Mouse (Mus musculus) liver, embryonic 15.5 days (tissue): ENCODE data around the gene Slc4a4. TPM values are rescaled to one million over a fixed set of nuclear protein-coding genes. Genes with fewer than 3 reads are reported as not detected.

Source experiments
- ATAC-seq: fragments of 200-750 bp; cut with Nextera tagmentation; 2 replicates; pipeline ENCODE4 v1.8.0; 2017; ENCODE audit warnings: moderate number of reproducible peaks, mild to moderate bottlenecking, moderate library complexity; ENCODE audit not compliant: insufficient read depth
- H3K27ac ChIP-seq: fragments of 300-500 bp; sonication (generic); replicated peaks from 2 replicates; pipeline ENCODE4 v1.5.1; 2015; ENCODE audit warnings: mild to moderate bottlenecking, inconsistent platforms
- H3K27me3 ChIP-seq: fragments of 300-500 bp; sonication (generic); 2 replicates; pipeline ENCODE4 v1.6.1; 2015; ENCODE audit warnings: mild to moderate bottlenecking, inconsistent platforms
- H3K36me3 ChIP-seq: fragments of 300-500 bp; sonication (generic); replicated peaks from 2 replicates; pipeline ENCODE4 v1.6.1; 2015; ENCODE audit warnings: moderate library complexity, mild to moderate bottlenecking, inconsistent platforms
- H3K4me1 ChIP-seq: fragments of 300-500 bp; sonication (generic); replicated peaks from 2 replicates; pipeline ENCODE4 v1.6.1; 2015; ENCODE audit warnings: inconsistent platforms
- H3K4me2 ChIP-seq: fragments of 300-500 bp; sonication (generic); 2 replicates; pipeline ENCODE4 v1.6.1; 2015; ENCODE audit warnings: moderate library complexity, mild to moderate bottlenecking, inconsistent platforms
- H3K4me3 ChIP-seq: fragments of 300-500 bp; sonication (generic); replicated peaks from 2 replicates; pipeline ENCODE4 v1.5.1; 2015; ENCODE audit warnings: mild to moderate bottlenecking, inconsistent platforms
- H3K9ac ChIP-seq: fragments of 300-500 bp; sonication (generic); 2 replicates; pipeline ENCODE4 v1.6.1; 2015; ENCODE audit warnings: moderate library complexity, mild to moderate bottlenecking, inconsistent platforms
- H3K9me3 ChIP-seq: fragments of 300-500 bp; sonication (generic); replicated peaks from 2 replicates; pipeline ENCODE4 v1.6.1; 2016; ENCODE audit warnings: inconsistent platforms
- WGBS: fragments of 180-500 bp; shearing (Covaris S2); methylation state at CpG from one replicate; pipeline ENCODE4 v1.1.7; 2015; ENCODE audit warnings: mixed read lengths; ENCODE audit not compliant: insufficient replicate concordance; 5-methylcytosine and 5-hydroxymethylcytosine counted together
- polyA plus RNA-seq: library from polyadenylated mRNA; unstranded; fragments of >200 nt; fragmentation: Nextera tagmentation; extraction: Ambion mirVana; gene quantifications from 2 replicates; pipeline ENCODE4 v1.2.1, GENCODE M21; 2015

Gene Slc4a4
- polyA plus RNA-seq, 1 experiment from 2014 or later, result 0.62 TPM

DNA sequence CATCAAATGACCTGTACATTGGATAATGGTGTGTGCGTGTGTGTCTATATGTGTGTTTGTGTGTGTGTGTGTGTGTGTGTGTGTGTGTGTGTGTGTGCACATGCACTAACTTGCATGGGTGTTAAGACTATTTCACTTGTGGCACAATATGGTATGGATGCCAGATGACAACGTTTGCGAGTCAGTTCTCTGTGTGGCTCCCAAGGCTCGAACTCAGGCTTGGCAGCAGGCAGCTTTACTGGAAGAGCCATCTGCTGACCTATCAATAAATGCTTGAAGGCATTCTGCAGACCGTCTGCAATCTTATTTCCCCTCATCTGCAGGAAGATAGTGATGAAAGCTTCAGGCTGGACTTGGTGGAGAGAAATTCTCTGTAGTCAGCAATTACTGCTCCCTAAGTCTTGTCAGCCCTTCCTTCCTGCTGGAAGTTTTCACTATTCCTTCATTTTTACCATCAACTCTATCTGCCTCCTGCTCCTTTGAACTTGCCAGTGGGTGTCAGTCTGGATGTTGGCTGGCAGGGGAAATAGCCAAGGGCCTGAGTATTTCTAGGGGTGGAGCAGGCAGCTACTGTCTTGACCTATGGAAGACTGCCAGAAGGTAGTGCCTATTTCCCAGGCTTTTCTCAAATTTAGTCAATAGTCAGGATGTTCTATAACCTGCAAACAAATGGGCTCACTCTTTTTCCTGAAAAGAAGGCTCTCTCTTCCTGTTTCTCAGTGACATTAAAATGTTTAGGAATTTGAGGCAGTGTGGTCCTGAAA, 73.9 kb downstream of the Slc4a4 start:
- Histone ChIP-seq H3K9ac (no peak overlapping the region), H3K27ac (no peak overlapping the region)
- WGBS, result 62% methylated on average over 5 of the region's 5 CpGs

DNA sequence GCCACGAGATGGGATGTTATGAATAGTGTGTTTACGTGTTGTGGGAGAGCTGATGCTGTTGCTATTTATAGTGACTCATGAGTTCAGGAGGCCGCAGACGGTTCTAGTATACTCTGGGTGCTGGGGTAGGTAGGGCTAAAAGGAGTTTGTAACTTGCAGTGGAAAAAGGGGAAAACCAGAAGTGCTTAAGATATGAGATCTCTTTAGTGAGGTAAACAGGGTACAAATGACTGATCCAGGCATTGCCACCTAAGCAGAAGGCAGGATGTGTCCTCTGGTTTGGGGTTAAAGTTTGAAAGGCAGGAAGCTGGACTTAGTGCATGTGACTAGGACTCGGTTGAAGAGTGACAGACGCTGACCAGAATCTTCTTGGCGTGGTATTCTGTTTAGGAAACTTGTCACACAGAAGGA, 74.7 kb downstream of the Slc4a4 start:
- Histone ChIP-seq H3K36me3 (no peaks in the 10 kb centered on the region), H3K4me3 (no peak overlapping the region), H3K27ac (no peak overlapping the region), H3K9me3 (no peaks in the 10 kb centered on the region), H3K9ac (no peak overlapping the region), H3K4me2 (no peak overlapping the region), H3K27me3 (no peaks in the 10 kb centered on the region), H3K4me1 (peaks cover 8% of the 10 kb centered on the region; the same call in 1 of the 2 replicates)
- 26% methylated on average over 7 of the region's 7 CpGs for WGBS
- no peak for ATAC-seq

More for the DNA sequence above, 73.9 kb downstream of the Slc4a4 start:
- ATAC-seq, result no peak
- H3K27me3 ChIP-seq, result no peaks in the 10 kb centered on the region
- no peak overlapping the region for H3K4me2 ChIP-seq
- no peaks in the 10 kb centered on the region for H3K9me3 ChIP-seq
- no peak overlapping the region for H3K4me3 ChIP-seq
- no peaks in the 10 kb centered on the region for H3K36me3 ChIP-seq
- peaks cover 8% of the 10 kb centered on the region; the same call in 1 of the 2 replicates for H3K4me1 ChIP-seq

DNA sequence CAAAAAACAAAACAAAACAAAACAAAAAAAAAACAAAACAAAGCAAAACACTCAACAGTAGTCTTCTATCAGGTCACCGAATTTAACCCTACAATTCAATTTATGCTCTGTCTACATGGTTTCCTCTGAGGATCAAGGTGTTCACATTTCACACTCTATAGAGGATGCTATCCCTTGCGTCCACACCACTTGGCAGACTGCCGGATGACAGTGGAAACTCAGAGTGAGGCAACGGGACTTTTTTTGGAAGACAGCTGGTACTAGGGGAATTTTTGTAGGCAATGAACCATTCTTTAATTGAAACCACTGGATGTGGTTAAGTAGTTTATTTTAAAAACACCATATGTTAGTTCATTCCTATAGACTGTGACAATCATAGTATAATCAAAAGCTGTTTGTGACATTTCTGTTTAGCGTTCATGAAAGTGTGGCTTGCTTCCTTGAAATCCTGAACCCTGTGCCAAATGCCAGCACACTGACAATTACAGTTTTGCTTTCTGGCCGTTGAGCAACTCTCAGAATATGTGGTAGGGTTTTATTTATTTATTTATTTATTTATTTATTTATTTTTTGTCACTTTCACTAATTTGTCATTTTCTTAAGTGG, 78.2 kb downstream of the Slc4a4 start:
- Histone ChIP-seq H3K4me3 (no peak overlapping the region), H3K9ac (no peak overlapping the region), H3K4me2 (no peak overlapping the region), H3K9me3 (no peaks in the 10 kb centered on the region), H3K36me3 (no peaks in the 10 kb centered on the region), H3K27me3 (no peaks in the 10 kb centered on the region), H3K4me1 (peaks cover 8% of the 10 kb centered on the region; the same call in 1 of the 2 replicates), H3K27ac (no peak overlapping the region)
- ATAC-seq, result no peak
- 71% methylated on average over 6 of the region's 6 CpGs for WGBS

GRCm38 (mm10) chr5:88966507-88966906, 79.9 kb downstream of the Slc4a4 start:
- 0 out of 2 replicates have a peak, but pooled peaks cover 3% of the 10 kb centered on the region for H3K4me1 ChIP-seq
- ATAC-seq, result no peak
- no peak overlapping the region for H3K27ac ChIP-seq
- no peak overlapping the region for H3K4me3 ChIP-seq
- 66% methylated on average over 4 of the region's 4 CpGs for WGBS
- H3K9me3 ChIP-seq, result no peaks in the 10 kb centered on the region
- H3K27me3 ChIP-seq, result no peaks in the 10 kb centered on the region
- no peak overlapping the region for H3K9ac ChIP-seq
- no peaks in the 10 kb centered on the region for H3K36me3 ChIP-seq
- H3K4me2 ChIP-seq, result no peak overlapping the region

DNA sequence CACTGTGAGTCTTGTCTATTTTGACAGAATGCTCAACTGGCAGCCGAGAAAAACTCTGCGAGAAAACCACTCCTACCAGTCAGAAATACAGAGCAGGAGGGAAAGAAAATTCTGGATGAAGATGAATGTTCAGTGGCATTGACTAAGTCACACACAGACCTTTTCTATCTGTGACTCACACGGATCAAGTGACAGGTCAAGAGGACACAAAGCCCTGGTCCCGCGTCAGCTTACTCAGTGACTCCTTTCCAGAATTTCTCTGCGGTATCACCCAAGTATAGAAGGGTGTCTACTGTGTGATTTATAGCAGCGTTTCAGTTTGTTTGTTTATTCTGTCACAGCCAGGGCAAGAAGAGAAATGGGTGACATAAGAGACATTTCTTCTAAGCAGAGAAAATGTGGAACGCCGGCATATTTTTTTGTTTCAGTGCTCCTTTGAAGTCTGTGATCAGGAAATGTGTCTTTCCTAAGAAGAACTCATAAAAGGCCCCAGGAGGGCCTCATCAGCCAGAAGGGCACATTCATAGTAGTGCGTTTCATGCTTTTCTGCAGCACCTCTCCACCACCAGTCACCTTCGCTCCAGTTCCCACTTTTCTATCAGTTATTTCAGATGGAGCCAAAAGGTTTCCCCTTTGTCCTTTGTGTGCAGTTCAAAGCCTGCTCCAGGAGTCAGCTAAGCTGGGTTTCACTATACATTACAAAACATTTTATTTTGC, 82.5 kb downstream of the Slc4a4 start:
- no peaks in the 10 kb centered on the region for H3K36me3 ChIP-seq
- H3K9ac ChIP-seq, result no peak overlapping the region
- 38% methylated on average over 11 of the region's 11 CpGs for WGBS
- no peak overlapping the region for H3K27ac ChIP-seq
- H3K4me2 ChIP-seq, result no peak overlapping the region
- no peaks in the 10 kb centered on the region for H3K27me3 ChIP-seq
- ATAC-seq, result no peak
- no peaks in the 10 kb centered on the region for H3K4me1 ChIP-seq
- H3K4me3 ChIP-seq, result no peak overlapping the region
- H3K9me3 ChIP-seq, result no peaks in the 10 kb centered on the region

GRCm38 (mm10) chr5:88971554-88971953, 84.9 kb downstream of the Slc4a4 start:
- Histone ChIP-seq H3K9ac (no peak overlapping the region), H3K27ac (no peak overlapping the region), H3K4me3 (no peak overlapping the region), H3K36me3 (no peaks in the 10 kb centered on the region), H3K4me2 (no peak overlapping the region), H3K9me3 (no peaks in the 10 kb centered on the region), H3K4me1 (no peaks in the 10 kb centered on the region), H3K27me3 (no peaks in the 10 kb centered on the region)
- ATAC-seq, result no peak

DNA sequence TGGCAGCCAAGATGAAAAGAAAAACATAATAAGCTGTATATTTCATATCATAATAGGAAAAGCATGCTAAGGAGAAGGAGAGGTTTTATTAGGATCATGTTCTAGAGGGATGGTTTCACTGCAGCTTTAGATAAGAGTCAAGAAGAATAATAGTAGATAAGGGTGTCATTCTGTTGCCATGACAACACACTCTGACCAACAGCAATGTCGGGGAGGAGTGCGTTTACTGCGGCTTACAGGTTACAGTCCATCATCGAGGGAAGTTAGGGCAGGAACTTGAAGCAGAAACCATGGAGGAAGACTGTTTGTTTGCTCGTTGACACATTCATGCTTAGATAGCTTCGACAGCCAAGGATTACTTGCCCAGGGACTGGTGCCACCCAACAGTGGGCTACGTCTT, 85.7 kb downstream of the Slc4a4 start:
- no peak overlapping the region for H3K9ac ChIP-seq
- WGBS, result 19% methylated on average over 7 of the region's 7 CpGs
- H3K27ac ChIP-seq, result no peak overlapping the region
- no peaks in the 10 kb centered on the region for H3K36me3 ChIP-seq
- no peak overlapping the region for H3K4me3 ChIP-seq
- no peaks in the 10 kb centered on the region for H3K9me3 ChIP-seq
- ATAC-seq, result no peak
- H3K4me2 ChIP-seq, result no peak overlapping the region
- H3K27me3 ChIP-seq, result no peaks in the 10 kb centered on the region
- H3K4me1 ChIP-seq, result no peaks in the 10 kb centered on the region

GRCm38 (mm10) chr5:88973130-88973529, 86.5 kb downstream of the Slc4a4 start:
- no peaks in the 10 kb centered on the region for H3K4me1 ChIP-seq
- no peaks in the 10 kb centered on the region for H3K36me3 ChIP-seq
- no peaks in the 10 kb centered on the region for H3K27me3 ChIP-seq
- no peak overlapping the region for H3K27ac ChIP-seq
- no peak overlapping the region for H3K9ac ChIP-seq
- no peak overlapping the region for H3K4me2 ChIP-seq
- 46% methylated on average over 1 of the region's 1 CpGs for WGBS
- no peak for ATAC-seq
- H3K4me3 ChIP-seq, result no peak overlapping the region
- H3K9me3 ChIP-seq, result no peaks in the 10 kb centered on the region

- no peak for ATAC-seq
These were observed 89.1 kb downstream of the Slc4a4 start for GRCm38 (mm10) chr5:88975694-88976093.

DNA sequence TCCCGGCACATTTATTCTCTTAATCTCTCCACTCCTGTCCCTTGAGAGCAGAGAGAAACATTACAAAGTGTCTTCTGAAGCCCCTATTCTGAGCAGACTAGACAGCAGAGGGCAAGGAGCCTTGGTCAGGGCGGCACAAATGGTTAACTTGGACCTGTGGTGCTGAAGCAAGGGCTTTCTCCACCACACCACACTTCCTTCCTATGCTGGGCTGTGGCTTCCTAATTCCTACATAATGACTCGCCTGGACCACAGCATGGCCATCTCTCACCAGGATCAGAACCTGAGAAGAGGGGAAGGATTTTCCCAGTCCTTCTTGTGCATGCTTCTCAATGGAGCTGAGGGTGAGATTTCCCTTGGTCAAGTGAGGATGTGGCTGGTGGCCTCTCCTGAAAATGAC, 89.8 kb downstream of the Slc4a4 start:
- Histone ChIP-seq H3K27me3 (no peaks in the 10 kb centered on the region), H3K36me3 (no peaks in the 10 kb centered on the region), H3K4me2 (no peak overlapping the region), H3K27ac (no peak overlapping the region), H3K9me3 (no peaks in the 10 kb centered on the region), H3K4me1 (peaks cover 12% of the 10 kb centered on the region), H3K9ac (no peak overlapping the region), H3K4me3 (no peak overlapping the region)
- ATAC-seq, result no peak
- 29% methylated on average over 3 of the region's 3 CpGs for WGBS

More at GRCm38 (mm10) chr5:88975694-88976093, 89.1 kb downstream of the Slc4a4 start:
- Histone ChIP-seq H3K4me3 (no peak overlapping the region), H3K27ac (no peak overlapping the region), H3K4me2 (no peak overlapping the region), H3K36me3 (no peaks in the 10 kb centered on the region), H3K9me3 (no peaks in the 10 kb centered on the region), H3K4me1 (peaks cover 6% of the 10 kb centered on the region), H3K27me3 (no peaks in the 10 kb centered on the region), H3K9ac (no peak overlapping the region)

DNA sequence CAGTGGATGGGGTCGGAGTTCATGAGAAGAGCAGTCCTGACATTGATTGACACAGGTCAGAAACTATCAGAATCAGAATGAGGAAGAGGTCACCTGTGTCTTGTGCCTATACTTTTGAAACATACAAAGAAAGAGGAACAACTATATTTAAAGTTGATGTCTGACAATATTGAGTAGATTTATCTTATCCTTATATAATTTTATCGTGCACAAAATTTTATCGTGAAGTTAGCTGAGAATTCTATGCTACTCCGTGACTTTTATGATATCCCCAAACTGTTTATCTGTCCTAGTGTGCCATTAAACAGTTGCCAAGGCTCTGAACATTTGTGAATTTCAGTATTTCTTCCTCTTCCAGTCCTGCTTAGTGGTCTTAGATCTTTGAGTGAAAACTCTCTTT, 94.1 kb downstream of the Slc4a4 start:
- H3K36me3 ChIP-seq, result no peaks in the 10 kb centered on the region
- no peak overlapping the region for H3K4me2 ChIP-seq
- no peaks in the 10 kb centered on the region for H3K9me3 ChIP-seq
- no peak for ATAC-seq
- 46% methylated on average over 4 of the region's 4 CpGs for WGBS
- H3K9ac ChIP-seq, result no peak overlapping the region
- H3K27ac ChIP-seq, result no peak overlapping the region
- no peak overlapping the region for H3K4me3 ChIP-seq
- H3K27me3 ChIP-seq, result no peaks in the 10 kb centered on the region
- H3K4me1 ChIP-seq, result peaks cover 23% of the 10 kb centered on the region
